Mouse (Mus musculus): ENCODE results near the gene Stard8.
"Not testable (repeated sequence)": the region's sequence is repeated elsewhere in the genome, so short reads cannot be mapped to it uniquely, and the experiment has no call there.

Gene Stard8

GRCm38 (mm10) chrX:99003046-99003445 is at the start of gene Stard8:
Gene Stard8, plus strand, starts transcription at chrX:99003248.
- DNase-seq (ENCODE audit: low spot score), result peak; percentile 58

DNA sequence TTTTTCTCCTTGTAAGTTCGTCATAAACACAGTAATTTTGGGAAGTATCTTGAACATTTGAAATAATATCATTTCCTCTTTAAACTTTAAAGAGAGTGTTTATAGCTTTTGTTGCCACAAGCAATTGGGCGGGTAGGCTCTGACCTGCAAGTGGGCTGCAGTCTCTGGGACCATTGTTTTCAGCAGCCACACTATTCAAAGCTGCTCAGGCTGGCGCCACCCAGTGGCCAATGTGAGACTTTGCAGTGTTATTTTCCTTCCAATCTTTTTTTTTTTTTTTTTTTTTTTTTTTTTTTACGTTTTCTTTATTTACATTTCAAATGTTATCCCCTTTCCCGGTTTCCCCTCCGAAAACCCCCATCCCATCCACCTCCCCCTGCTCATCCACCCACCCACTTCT is 49.1 kb upstream of the Stard8 start:
- no peak for DNase-seq (ENCODE audit: low spot score)

- no peak for DNase-seq (ENCODE audit: low spot score)
Measured at GRCm38 (mm10) chrX:98958287-98958686, 44.8 kb upstream of the Stard8 start.

GRCm38 (mm10) chrX:98959050-98959449 is 44.0 kb upstream of the Stard8 start:
- DNase-seq (ENCODE audit: low spot score), result no peak

- no peak for DNase-seq (ENCODE audit: low spot score)
Measured at GRCm38 (mm10) chrX:98963742-98964141, 39.3 kb upstream of the Stard8 start.

DNA sequence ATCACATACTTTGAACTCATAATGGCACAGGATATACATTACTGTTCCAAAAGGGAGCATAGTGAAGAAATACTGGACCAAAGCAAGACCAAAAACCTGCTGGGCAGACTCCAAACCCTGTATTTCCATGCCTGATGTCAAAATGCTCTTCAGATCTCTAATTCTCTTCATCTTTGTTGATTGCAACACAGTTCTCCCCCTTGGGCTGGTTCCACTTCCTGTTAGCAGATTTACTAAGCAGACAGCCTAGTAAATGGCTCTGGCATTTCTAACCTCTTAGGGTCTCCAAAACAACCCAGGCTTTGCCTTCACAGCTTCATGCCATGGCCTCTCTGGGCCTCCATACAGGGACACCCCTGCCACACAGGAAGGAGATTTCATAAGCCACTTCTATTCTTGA is 38.5 kb upstream of the Stard8 start:
- no peak for DNase-seq (ENCODE audit: low spot score)

DNA sequence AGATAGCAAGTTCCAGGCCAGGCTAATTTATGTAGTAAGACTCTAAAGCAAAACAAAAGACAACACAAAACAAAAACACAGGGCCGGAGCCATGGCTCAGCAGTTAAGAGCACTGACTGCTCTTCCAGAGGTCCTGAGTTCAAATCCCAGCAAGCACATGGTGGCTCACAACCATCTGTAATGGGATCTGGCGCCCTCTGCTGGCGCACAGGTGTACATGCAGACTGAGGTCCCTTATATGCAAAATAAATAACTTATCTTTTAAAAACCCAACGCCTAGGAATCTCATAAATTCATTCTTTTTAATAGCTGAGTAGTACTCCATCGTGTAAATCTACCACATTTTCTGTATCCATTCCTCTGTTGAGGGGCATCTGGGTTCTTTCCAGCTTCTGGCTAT is 16.4 kb upstream of the Stard8 start:
- DNase-seq (ENCODE audit: low spot score), result not testable (repeated sequence)

GRCm38 (mm10) chrX:98989574-98989973 is 13.5 kb upstream of the Stard8 start:
- DNase-seq (ENCODE audit: low spot score), result peak; percentile 37

- DNase-seq (ENCODE audit: low spot score), result no peak
Measured at GRCm38 (mm10) chrX:99002065-99002464, 983 bp upstream of the Stard8 start.

DNA sequence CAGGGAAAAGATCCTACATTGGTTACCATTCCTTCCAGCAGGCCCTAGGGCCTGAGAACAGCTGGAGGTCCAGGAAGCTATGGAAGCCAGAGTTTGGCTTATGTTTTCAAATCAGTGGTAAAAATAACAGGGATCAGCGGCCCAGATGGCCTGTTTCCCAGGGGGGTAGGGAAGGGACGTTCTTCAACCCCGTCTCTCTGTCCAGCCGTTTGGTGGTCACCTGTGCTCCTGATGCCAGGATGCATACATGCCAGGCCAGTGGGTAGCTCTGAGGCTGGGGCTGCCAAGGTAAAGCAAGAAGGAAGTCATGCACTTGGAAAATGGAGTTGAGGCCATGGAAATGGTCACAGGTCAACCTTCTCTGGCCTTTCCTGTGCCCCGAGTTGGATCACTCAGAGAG is 7.5 kb downstream of the Stard8 start:
- no peak for DNase-seq (ENCODE audit: low spot score)

GRCm38 (mm10) chrX:99011281-99011680 is 8.2 kb downstream of the Stard8 start:
- no peak for DNase-seq (ENCODE audit: low spot score)

DNA sequence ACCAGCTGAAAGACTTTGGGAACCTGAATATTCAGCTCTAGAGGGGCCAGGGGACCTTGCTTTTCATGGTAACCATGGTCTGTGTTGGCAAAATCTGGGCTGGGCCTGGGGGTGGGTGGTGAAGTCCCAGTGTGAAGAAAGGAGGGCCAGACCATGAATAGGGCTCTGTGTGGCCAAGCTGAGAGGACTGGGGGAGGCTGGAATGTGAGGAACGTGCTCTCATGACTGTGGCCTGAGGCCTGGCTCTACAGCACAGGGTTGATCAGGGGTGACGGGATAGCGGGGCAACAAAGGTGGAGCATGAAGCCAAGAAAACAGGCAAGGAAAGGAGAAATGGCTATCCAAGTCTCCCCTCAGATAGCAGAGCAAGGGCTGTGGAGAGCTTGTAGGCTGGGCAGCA is 9.4 kb downstream of the Stard8 start:
- DNase-seq (ENCODE audit: low spot score), result no peak

- peak; percentile 43 for DNase-seq (ENCODE audit: low spot score)
Measured at GRCm38 (mm10) chrX:99015705-99016104, 12.7 kb downstream of the Stard8 start.

- no peak for DNase-seq (ENCODE audit: low spot score)
Measured at GRCm38 (mm10) chrX:99016987-99017386, 13.9 kb downstream of the Stard8 start.

DNA sequence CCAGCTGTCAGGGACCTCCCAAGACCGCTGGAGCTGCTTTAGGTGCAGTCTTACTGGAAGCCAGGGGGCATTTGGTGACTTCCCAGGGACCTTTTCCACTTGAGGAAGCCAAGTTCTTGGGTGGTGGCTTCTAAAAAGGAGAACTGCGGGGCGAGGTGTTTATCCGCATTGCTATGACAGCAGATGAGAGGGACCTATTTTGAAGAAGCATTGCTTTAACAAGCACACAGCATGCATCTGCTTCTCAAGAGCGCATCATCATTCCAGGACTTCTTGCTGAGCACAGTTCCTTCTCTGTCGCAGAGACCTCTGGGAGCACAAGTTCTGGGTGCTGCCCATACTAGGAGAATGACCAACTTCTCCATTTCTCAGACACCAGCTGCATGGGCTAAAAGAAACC is 14.8 kb downstream of the Stard8 start:
- no peak for DNase-seq (ENCODE audit: low spot score)

DNA sequence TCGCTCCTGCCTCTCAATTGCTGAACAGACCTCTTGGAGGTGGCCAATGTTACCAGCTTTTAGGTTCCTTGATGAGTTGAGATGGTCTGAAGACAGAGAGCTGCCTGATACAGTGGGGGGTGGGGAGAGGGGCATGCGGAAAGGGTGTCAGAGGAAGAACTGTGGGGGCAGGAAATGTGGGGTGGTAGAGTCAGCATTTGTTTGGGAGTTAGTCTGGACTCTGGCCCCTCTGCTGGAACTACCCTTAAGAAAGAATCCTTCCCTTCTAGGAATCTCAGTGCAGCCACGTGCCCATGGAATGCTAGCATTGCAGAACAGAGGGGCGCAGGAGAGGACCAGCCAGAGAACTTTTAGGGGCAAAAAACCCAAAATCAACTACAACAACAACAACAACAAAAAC is 16.3 kb downstream of the Stard8 start:
- peak; percentile 51 for DNase-seq (ENCODE audit: low spot score)

DNA sequence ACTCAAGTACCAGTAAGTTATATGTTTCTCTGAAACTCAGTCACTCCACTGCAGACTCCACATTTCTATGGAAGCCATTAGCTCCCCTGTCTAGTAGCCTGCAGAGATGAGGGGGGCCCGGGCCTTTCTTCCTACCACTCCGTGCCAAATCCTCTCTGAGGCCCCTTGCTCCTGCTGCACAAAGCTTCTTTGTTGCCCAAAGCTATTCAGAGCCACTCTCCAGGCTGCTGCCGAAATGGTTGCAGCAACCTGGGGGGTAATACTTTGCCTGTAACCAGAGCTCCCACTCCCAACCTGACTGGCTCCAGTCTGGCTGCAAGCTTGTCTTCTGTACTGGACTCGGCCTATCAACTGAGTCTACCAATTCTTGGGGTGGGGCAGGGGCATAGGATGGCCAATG is 17.2 kb downstream of the Stard8 start:
- no peak for DNase-seq (ENCODE audit: low spot score)

DNA sequence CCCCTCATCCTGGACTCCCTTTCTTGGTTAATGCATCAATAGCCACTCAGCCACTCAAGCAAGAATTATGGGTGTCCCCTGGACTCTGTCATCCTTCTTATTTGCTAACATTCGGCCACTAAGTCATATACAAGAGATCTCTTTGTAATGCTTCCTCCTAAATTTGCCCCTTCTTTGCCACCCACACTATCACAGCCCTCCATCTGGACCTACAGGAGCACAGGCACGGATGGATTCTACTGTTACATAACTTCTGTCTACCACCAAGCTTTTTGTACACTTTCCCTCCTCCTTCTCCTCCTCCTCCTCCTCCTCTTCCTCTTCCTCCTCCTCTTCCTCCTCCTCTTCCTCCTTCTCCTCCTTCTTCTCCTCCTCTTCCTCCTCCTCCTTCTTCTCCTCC is 18.5 kb downstream of the Stard8 start:
- DNase-seq (ENCODE audit: low spot score), result no peak

GRCm38 (mm10) chrX:99023951-99024350 is 20.9 kb downstream of the Stard8 start:
- DNase-seq (ENCODE audit: low spot score), result no peak

GRCm38 (mm10) chrX:99035407-99035806 is 32.4 kb downstream of the Stard8 start:
- DNase-seq (ENCODE audit: low spot score), result no peak

DNA sequence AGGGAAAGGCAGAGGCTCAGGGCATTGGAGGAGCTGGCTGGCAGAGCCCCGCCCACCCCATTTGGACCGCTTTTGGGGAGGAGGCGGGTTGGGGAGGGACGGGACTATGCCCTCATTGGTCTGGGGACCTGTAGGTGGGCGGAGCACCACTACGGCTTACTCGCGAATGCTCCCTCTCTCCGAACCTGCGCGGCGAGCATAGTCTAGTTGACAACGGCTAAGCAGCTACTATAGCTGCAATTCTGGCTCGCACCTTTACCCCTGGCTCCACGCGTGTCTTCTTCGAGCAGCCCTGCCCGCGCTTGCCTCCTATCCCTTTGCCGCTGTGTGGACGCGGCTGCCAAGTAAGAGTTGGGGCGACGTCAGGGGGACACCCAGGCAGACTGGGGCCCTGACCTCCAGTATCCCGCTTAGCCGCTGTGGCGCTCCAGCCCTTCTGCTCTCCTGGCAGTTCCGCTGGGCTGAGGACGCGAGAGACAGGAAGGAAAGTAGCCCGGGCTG is 39.5 kb downstream of the Stard8 start:
- DNase-seq (ENCODE audit: low spot score), result peak; percentile 91

DNA sequence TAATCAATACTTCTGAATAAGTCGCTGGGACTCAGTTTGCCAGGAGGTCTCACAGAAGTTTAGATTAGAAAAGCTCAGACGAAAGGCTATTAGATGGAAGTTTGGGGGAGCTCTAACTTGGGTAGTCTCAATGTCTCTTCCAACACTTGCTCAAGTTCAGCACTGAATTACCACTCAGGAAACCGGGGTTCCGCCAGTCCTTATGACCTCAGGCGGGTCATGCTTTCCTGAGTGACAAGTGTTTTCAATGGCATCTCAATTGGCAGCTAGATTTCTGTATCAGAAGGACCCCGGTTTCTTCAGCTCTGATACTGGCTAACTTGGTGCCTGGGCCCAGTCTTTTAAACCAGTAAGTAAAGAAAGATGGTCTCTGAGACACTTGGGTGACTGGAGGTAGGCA is 40.2 kb downstream of the Stard8 start:
- no peak for DNase-seq (ENCODE audit: low spot score)

GRCm38 (mm10) chrX:99043739-99044138 is 40.7 kb downstream of the Stard8 start:
- no peak for DNase-seq (ENCODE audit: low spot score)

DNA sequence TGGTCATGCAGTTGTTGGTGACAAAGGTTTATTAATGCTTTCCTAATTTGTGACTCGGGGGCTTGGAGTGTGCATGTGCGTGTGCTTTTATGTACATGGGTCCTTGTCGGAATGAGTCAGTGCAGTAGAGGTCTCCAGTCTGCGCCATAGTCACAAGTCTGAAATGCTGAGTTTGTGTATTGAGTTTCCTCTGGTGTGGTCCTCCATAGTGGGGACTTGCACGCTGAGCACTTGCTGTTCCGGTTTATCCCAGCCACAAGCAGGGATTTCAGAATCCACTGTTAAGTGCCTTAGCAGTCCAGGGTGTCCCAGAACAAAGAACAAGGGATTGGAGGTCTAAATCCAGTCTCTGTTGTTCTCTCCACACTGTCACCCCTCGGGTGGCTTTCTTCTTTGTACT is 42.3 kb downstream of the Stard8 start:
- DNase-seq (ENCODE audit: low spot score), result no peak
